Mouse (Mus musculus) G1E (cell line): ENCODE measurements around the gene Galnt18. TPM values are rescaled to one million over a fixed set of nuclear protein-coding genes. Genes with fewer than 3 reads are reported as not detected.

Experiments used
- ATAC-seq: 2 replicates; pipeline ENCODE4 v1.8.0; 2016; ENCODE audit warnings: mild to moderate bottlenecking; ENCODE audit not compliant: insufficient number of reproducible peaks, poor library complexity, low FRiP score, severe bottlenecking; ENCODE audit errors: extremely low read depth
- DNase-seq: peaks from one replicate; pipeline ENCODE4 v3.0.0; 2012; ENCODE audit warnings: low spot score
- H3K27me3 ChIP-seq: 2 replicates; pipeline ENCODE4 v1.6.1; 2012; ENCODE audit warnings: mild to moderate bottlenecking, low read length, inconsistent platforms; ENCODE audit not compliant: insufficient read depth
- H3K36me3 ChIP-seq: replicated peaks from 2 replicates; pipeline ENCODE3; 2012; ENCODE audit warnings: mild to moderate bottlenecking, inconsistent platforms
- H3K4me1 ChIP-seq: 2 replicates; pipeline ENCODE4 v1.6.1; 2012; ENCODE audit warnings: low read depth, low read length, inconsistent platforms, mixed read lengths; ENCODE audit not compliant: insufficient read depth
- H3K4me3 ChIP-seq: 2 replicates; pipeline ENCODE4 v1.5.1; 2012; ENCODE audit warnings: low read depth, mild to moderate bottlenecking, inconsistent platforms, low read length, moderate library complexity, mixed read lengths
- H3K9me3 ChIP-seq: replicated peaks from 2 replicates; pipeline ENCODE4 v1.6.1; 2012; ENCODE audit warnings: inconsistent platforms
- CTCF ChIP-seq: IDR thresholded peaks from 2 replicates; pipeline ENCODE4 v1.5.1; 2012; ENCODE audit warnings: low read depth, low read length, inconsistent platforms, mixed read lengths
- GATA1 ChIP-seq: IDR thresholded peaks from 2 replicates; pipeline ENCODE4 v1.6.1; 2012; ENCODE audit warnings: borderline replicate concordance, low read length, inconsistent platforms, mixed read lengths
- GATA2 ChIP-seq: IDR thresholded peaks from 2 replicates; pipeline ENCODE4 v1.6.1; 2012; ENCODE audit warnings: low read depth, low read length, inconsistent platforms, borderline replicate concordance
- POLR2AphosphoS5 ChIP-seq: IDR thresholded peaks from 2 replicates; pipeline ENCODE4 v1.6.1; 2012; ENCODE audit warnings: low read depth, low read length, inconsistent platforms; ENCODE audit not compliant: insufficient replicate concordance
- TAL1 ChIP-seq: conservative IDR thresholded peaks from 2 replicates; pipeline ENCODE4 v1.6.1; 2012; ENCODE audit warnings: low read depth, low read length, inconsistent platforms, mixed read lengths
- polyA plus RNA-seq: library from polyadenylated mRNA; stranded (reverse); fragments of >175 nt; gene quantifications from 2 replicates; pipeline ENCODE4 v1.2.3, GENCODE M21; 2012
- total RNA-seq, 2 experiments: library from RNA; stranded (forward) in 1 of 2; stranded (reverse) in 1 of 2; fragments of 200-1000 nt in 1 of 2; fragments of >200 nt in 1 of 2; fragmentation: Nextera tagmentation in 1 of 2; gene quantifications; 2 replicates each; pipeline ENCODE4 v1.2.3; 2014 to 2017

Gene Galnt18
- total and polyA plus RNA-seq, 3 experiments = not detected

DNA sequence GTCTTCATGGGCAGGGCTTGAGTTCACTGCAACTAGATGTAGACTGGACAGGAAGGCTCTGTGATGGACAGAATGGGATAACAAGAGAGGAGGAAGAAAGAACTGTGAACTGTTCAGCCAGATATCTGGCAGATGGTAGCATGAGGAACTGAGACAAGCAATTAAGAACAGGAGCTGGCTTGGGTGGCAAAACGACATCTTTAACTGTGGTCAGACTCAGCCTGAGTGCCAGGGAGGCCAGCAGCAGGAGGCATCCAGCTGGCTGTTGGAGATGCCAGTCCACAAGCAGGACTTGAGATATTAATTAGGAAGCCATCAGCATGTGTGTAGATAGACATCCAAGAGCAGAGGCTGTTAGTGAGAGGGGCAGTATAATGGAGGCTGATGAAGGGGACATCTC, 262.9 kb downstream of the Galnt18 start:
- ATAC-seq (no peak), DNase-seq (no peak)
- no peaks in the 10 kb centered on the region for H3K36me3 ChIP-seq
- no peaks in the 10 kb centered on the region for H3K4me1 ChIP-seq
- no peak overlapping the region for H3K4me3 ChIP-seq
- peaks cover 3% of the 10 kb centered on the region for H3K9me3 ChIP-seq
- H3K27me3 ChIP-seq = no peaks in the 10 kb centered on the region
- TF ChIP-seq GATA2 (no peak), POLR2AphosphoS5 (no peak), TAL1 (no peak), CTCF (no peak), GATA1 (no peak)

- TF ChIP-seq GATA2 = no peak
- TF ChIP-seq POLR2AphosphoS5 = no peak
- TF ChIP-seq CTCF = no peak
- no peak for TF ChIP-seq TAL1
- no peak for TF ChIP-seq GATA1
Measured at GRCm38 (mm10) chr7:111515471-111515870, 264.3 kb downstream of the Galnt18 start.

GRCm38 (mm10) chr7:111509167-111509854, 270.5 kb downstream of the Galnt18 start:
- DNase-seq (no peak), ATAC-seq (no peak)
- Histone ChIP-seq H3K4me3 (no peak overlapping the region), H3K36me3 (no peaks in the 10 kb centered on the region), H3K9me3 (peaks cover 8% of the 10 kb centered on the region), H3K27me3 (no peaks in the 10 kb centered on the region), H3K4me1 (no peaks in the 10 kb centered on the region)
- TF ChIP-seq GATA1 (no peak), POLR2AphosphoS5 (no peak), TAL1 (no peak), CTCF (no peak), GATA2 (no peak)

More at GRCm38 (mm10) chr7:111515471-111515870, 264.3 kb downstream of the Galnt18 start:
- no peak overlapping the region for H3K4me3 ChIP-seq
- DNase-seq = no peak
- H3K27me3 ChIP-seq = no peaks in the 10 kb centered on the region
- H3K9me3 ChIP-seq = peaks cover 9% of the 10 kb centered on the region
- no peaks in the 10 kb centered on the region for H3K4me1 ChIP-seq
- no peaks in the 10 kb centered on the region for H3K36me3 ChIP-seq
- no peak for ATAC-seq

DNA sequence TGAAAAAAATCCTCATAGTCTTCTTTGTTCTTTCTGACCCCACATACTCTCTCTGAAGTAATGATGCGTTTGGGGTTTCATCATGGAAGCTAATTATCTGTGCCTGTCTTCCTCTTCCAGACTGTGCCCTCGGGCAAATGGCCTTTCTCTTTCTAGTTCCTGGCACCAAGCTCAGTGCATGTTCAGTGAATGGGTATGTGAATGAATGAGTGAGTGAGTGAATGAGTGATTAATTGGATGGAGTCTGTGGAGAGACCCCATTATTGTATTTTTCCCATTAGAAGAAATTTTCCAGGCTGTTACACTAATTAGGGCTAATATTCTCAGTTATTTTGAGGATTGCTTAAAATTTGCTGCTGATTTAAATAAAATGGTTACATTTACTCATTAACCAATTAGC, 279.2 kb downstream of the Galnt18 start:
- Histone ChIP-seq H3K36me3 (no peaks in the 10 kb centered on the region), H3K4me1 (no peaks in the 10 kb centered on the region), H3K4me3 (no peak overlapping the region), H3K9me3 (peaks cover 8% of the 10 kb centered on the region), H3K27me3 (no peaks in the 10 kb centered on the region)
- ATAC-seq (no peak), DNase-seq (no peak)
- TF ChIP-seq POLR2AphosphoS5 = no peak
- TF ChIP-seq GATA1 = no peak
- no peak for TF ChIP-seq TAL1
- no peak for TF ChIP-seq GATA2
- no peak for TF ChIP-seq CTCF

DNA sequence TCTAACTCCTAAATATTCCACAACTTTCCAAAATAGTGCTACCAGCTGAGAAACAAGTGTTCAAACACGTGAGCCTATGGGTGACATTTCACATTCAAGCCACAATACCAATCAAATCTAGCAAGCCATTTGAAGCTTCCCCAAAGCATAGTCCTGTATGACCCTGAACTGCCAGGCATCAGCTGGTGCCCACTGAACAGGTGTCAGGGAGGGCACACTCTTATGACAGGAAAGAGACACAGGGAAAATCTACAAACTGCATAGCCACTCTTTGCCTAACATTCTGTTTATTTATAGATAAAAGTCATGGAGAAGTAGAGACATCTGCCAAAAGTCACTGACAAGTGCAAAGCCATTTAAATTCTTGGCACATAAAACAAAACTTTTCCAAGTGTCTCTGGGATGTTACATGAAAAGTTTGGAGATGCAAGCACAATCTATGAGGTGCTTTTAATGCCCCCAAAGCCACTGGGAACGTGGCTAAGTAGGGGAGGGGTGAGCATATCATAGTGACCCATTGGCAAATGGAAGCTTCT, 280.5 kb downstream of the Galnt18 start:
- Histone ChIP-seq H3K4me1 (no peaks in the 10 kb centered on the region), H3K9me3 (peaks cover 8% of the 10 kb centered on the region), H3K4me3 (no peak overlapping the region), H3K27me3 (no peaks in the 10 kb centered on the region), H3K36me3 (no peaks in the 10 kb centered on the region)
- TF ChIP-seq POLR2AphosphoS5 = no peak
- TF ChIP-seq CTCF = no peak
- TF ChIP-seq GATA1 = no peak
- ATAC-seq (no peak), DNase-seq (no peak)

DNA sequence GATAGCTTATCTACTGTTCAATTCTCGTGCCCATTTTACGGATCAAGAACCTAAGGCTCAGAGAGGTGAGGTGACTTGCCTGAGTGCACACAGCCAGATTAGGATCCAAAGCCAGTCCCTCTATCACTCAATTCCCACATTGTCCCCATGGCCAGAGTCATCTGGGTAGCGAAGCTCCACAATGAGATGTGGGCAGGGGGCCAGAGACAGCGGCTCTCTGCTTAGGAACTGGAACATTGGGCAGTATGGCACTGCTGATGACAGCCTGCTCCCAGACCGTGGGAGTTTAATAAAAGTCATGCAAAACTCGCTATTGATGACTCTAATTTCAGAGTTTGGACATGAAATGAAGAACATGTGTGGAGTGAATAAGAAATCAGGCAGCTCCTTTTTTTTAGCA, 282.6 kb downstream of the Galnt18 start:
- TF ChIP-seq POLR2AphosphoS5 = no peak
- ATAC-seq (no peak), DNase-seq (no peak)
- Histone ChIP-seq H3K4me1 (no peaks in the 10 kb centered on the region), H3K36me3 (no peaks in the 10 kb centered on the region), H3K4me3 (no peak overlapping the region), H3K9me3 (peaks cover 11% of the 10 kb centered on the region), H3K27me3 (no peaks in the 10 kb centered on the region)
